Mouse (Mus musculus): Measurements from ENCODE around the gene Dhrs4.
A peak's percentile ranks its signal among the peaks of the same experiment; 100 is the strongest.

Gene Dhrs4

DNA sequence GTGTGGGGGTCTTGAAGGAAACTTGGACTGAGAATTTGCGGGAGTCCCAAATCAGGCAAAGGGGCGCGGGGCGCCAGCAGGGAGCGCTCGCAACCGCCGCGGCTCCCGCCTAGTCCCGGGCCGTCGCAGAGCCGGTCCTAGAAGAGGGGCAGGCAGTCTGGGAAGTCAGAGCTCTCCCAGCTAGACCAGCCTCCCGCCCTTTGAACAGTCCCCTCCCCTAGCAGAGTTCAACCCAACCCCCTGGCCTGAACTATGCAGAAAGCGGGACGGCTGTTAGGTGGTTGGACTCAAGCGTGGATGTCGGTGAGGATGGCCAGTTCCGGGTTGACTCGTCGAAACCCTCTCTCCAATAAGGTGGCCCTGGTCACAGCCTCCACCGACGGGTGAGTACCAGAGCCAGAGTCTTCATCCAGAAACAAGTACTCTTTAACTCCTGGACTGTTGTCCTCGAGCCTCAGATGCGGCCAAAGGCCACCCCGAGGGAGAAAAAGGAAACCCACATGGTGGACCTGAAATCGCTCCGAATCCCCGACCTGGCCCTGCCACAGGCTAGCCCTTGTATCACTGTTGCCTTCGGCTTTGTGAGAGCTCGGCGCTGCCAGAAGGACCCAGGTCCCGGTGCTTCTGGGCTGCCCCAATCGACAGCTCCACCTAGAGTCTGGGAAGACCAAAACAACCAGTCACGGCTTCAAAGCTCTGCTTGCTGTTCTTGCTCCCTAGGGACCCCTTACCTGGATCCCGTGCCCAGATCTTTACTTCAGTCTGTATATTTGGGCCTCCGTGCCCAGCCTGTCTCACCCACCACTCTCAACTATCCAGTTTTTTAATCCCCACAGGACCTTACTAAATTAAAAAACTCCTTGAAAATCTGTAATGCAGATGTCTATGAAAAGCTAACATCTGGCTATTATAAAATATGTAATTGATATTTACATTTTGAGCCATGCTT is at the start of gene Dhrs4:
TSS of gene Dhrs4 (plus strand) at position 108 of the 949 bp plus-strand sequence.
- DNase-seq (ENCODE audit: extremely low read depth, low read depth, low spot score): no peak

DNA sequence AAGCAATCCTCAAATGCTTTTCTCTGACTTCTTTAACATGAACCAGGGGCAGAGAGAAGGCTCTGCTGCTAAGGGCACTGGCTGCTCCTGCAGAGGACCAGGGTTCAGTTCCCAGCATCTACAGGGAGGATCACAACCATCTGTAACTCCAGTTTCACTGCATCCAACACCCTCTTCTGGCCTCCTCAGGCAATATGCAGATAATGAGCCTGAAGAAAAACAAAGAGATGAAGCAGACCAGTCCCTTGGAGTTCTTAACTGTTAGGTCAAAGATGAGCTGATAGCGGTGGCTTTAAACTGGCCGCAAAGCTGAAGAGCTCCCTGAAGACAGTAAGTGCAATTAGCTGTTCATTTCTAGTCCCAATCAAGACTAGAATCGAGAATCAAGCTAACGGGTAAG is 48.3 kb upstream of the Dhrs4 start:
- DNase-seq (ENCODE audit: extremely low read depth, low read depth, low spot score): no peak

- DNase-seq (ENCODE audit: extremely low read depth, low read depth, low spot score): no peak
Observed at GRCm38 (mm10) chr14:55433052-55433451, 45.5 kb upstream of the Dhrs4 start.

DNA sequence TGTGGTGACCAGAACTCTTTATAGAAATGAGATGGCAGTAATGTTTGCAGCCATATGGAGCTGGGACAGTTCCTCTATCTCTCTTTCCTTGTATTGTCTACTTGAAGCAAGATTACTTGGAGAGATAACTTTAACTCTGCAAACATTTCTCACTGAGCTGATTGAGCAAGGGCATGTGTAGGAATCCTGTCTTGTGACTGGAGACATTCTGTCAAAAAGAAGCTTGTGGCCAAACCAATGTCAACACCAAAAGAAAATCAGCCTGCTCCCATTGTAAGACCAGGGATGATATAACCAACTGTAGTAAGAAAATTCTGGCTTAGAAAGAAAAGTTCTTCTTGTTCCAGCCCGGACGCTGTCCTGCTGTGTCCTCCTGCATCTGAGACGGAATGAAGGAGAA is 43.7 kb upstream of the Dhrs4 start:
- no peak for DNase-seq (ENCODE audit: extremely low read depth, low read depth, low spot score)

GRCm38 (mm10) chr14:55437118-55437517 is 41.4 kb upstream of the Dhrs4 start:
- DNase-seq (ENCODE audit: extremely low read depth, low read depth, low spot score): no peak

GRCm38 (mm10) chr14:55438193-55438784 is 40.3 kb upstream of the Dhrs4 start:
- DNase-seq (ENCODE audit: extremely low read depth, low read depth, low spot score): no peak

GRCm38 (mm10) chr14:55457693-55458092 is 20.9 kb upstream of the Dhrs4 start:
- no peak for DNase-seq (ENCODE audit: extremely low read depth, low read depth, low spot score)

- DNase-seq (ENCODE audit: extremely low read depth, low read depth, low spot score): no peak
Observed at GRCm38 (mm10) chr14:55458273-55458672, 20.3 kb upstream of the Dhrs4 start.

GRCm38 (mm10) chr14:55458761-55459160 is 19.8 kb upstream of the Dhrs4 start:
- DNase-seq (ENCODE audit: extremely low read depth, low read depth, low spot score): peak; percentile 49

DNA sequence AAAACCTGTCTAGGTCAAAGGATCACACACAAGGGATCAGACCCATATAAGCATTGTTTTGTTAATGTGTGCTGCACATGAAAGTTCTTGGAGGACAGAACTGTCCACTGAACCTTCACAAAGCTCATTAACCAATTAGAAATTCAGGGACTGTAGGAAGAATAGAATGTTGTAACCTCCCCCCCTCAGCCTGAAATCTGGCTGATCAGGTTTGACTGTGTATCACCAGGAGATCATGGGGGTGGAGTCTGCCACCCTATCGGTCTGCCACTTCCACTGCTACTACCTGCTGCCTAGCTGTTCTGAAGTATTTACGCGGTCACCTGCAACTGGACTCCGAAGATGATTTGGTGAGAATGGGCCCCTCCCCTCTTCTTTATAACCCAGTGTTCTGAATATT is 18.8 kb upstream of the Dhrs4 start:
- peak; percentile 55 for DNase-seq (ENCODE audit: extremely low read depth, low read depth, low spot score)

DNA sequence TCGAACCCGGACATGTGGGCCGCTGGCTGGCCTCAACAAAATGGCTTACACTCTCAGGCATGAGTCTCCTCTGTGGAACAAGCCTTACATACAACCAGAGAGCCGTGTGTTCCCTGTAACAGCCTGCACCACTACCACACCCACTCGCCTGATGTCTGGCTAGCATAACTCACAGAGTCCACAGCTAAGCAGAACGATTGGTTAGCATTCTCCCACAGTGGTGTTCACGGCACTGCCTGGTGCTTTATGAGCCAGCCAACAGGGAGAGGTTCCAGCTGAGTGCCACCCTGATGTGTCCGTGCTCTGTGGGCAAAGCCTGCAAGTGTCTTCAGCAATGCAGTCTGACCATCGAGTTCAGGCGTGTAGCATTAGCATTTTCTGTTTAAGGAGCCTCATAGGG is 18.3 kb upstream of the Dhrs4 start:
- no peak for DNase-seq (ENCODE audit: extremely low read depth, low read depth, low spot score)

GRCm38 (mm10) chr14:55461757-55462156 is 16.8 kb upstream of the Dhrs4 start:
- no peak for DNase-seq (ENCODE audit: extremely low read depth, low read depth, low spot score)

GRCm38 (mm10) chr14:55466481-55466880 is 12.1 kb upstream of the Dhrs4 start:
- DNase-seq (ENCODE audit: extremely low read depth, low read depth, low spot score): no peak

GRCm38 (mm10) chr14:55467108-55467507 is 11.4 kb upstream of the Dhrs4 start:
- DNase-seq (ENCODE audit: extremely low read depth, low read depth, low spot score): no peak

GRCm38 (mm10) chr14:55468301-55468741 is 10.2 kb upstream of the Dhrs4 start:
- no peak for DNase-seq (ENCODE audit: extremely low read depth, low read depth, low spot score)

GRCm38 (mm10) chr14:55469041-55469440 is 9.5 kb upstream of the Dhrs4 start:
- DNase-seq (ENCODE audit: extremely low read depth, low read depth, low spot score): no peak

GRCm38 (mm10) chr14:55469821-55470220 is 8.7 kb upstream of the Dhrs4 start:
- no peak for DNase-seq (ENCODE audit: extremely low read depth, low read depth, low spot score)

DNA sequence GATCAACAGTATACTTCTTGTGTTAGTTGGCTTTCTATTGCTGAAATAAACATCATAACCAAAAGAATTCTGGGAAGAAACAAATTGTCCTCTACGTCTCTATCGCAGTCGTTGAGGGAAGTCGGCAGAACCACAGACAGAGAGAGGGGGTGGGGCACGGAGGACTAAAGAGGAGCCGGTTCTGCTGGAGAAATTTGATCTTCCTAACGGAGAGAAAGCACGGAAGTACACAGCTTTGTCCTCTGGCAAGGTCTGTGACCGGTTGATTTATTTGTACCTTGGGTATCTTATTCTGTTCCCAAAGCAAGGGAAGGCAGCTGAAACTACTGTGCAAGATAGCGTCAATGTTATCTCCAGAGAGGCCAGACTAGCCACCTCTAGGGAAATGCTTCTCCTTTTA is 7.8 kb upstream of the Dhrs4 start:
- DNase-seq (ENCODE audit: extremely low read depth, low read depth, low spot score): no peak

DNA sequence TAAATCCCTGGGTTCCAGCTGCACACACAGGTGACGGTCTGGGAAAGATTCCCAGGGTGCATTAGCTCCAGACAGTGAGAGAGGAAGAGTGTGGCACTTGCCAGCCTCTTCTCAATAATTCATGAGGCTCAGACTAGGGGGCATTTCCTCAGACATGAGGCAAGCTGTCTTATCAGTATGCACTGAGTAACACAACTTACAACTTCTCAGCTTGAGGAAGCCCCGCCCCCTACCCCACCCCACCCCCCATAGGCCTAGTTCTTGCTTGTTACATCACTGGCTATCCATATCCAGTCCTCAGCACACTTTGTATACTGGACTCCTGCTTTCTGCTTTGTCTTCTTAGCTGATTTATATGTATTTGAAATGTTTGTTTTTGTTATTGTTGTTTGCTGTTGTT is 2.9 kb upstream of the Dhrs4 start:
- no peak for DNase-seq (ENCODE audit: extremely low read depth, low read depth, low spot score)

DNA sequence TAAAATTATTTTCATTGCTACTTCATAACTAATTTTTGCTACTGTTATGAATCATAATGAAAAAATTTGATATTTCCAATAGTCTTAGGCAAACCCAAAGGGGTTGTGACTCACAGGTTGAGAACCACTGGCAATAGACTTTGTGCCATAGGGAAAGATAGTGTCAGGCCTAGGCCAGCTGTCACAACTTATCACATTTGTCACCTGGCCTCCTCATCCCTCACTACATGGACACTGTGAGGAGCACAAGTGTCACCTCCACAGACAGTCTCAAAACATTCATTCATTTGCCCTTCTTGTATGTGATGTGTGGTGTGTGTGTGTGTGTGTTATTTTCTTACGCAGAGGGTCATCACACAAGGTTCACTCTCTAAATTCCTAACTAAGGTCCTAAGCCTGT is 1.1 kb upstream of the Dhrs4 start:
- no peak for DNase-seq (ENCODE audit: extremely low read depth, low read depth, low spot score)

- no peak for DNase-seq (ENCODE audit: extremely low read depth, low read depth, low spot score)
Observed at GRCm38 (mm10) chr14:55477829-55478228, 729 bp upstream of the Dhrs4 start.

DNA sequence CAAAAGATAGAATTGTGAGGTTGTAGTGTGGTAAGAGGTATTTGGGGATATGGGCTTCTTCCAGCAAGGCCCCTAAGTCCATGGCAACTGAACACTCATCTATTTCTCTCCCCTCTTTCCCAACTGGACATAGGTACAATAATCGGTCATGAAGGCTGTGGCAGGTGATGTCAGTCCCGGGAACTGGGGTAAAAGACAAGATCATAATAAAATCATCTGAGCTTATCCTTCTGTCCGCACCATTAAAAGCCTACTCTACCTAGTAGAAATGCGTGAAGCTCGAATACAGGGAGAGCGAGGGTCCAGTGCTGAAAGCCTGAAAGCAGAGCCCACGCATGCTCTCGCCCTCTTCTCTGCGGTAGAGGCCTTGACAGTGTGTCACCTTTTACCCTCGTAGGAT is 1.1 kb downstream of the Dhrs4 start:
- DNase-seq (ENCODE audit: extremely low read depth, low read depth, low spot score): no peak
